Mouse (Mus musculus) embryonic fibroblast, embryonic 13.5 days (primary cell): ENCODE results near the gene Vps13d. TPM values are rescaled to one million over a fixed set of nuclear protein-coding genes. Genes with fewer than 3 reads are reported as not detected.
A peak's percentile ranks its signal among the peaks of the same experiment; 100 is the strongest.

Experiments used
- H3K27ac ChIP-seq: 2 replicates; pipeline ENCODE4 v1.5.1; 2012; ENCODE audit warnings: low read length, control low read depth, inconsistent platforms; ENCODE audit not compliant: insufficient read depth
- H3K4me1 ChIP-seq: 2 replicates; pipeline ENCODE4 v1.6.1; 2011; ENCODE audit warnings: low read length; ENCODE audit not compliant: control insufficient read depth, insufficient read depth
- H3K4me3 ChIP-seq: 2 replicates; pipeline ENCODE4 v1.5.1; 2011; ENCODE audit warnings: mild to moderate bottlenecking, control low read depth, low read length; ENCODE audit not compliant: insufficient read depth
- CTCF ChIP-seq: IDR thresholded peaks from 2 replicates; pipeline ENCODE4 v1.5.1; 2011; ENCODE audit warnings: mild to moderate bottlenecking, control low read depth, low read length, moderate library complexity, borderline replicate concordance; ENCODE audit not compliant: insufficient read depth
- POLR2A ChIP-seq: IDR thresholded peaks from 2 replicates; pipeline ENCODE4 v1.6.1; 2011; ENCODE audit warnings: low read depth, mild to moderate bottlenecking, control low read depth, low read length, moderate library complexity
- polyA plus RNA-seq: library from polyadenylated mRNA; stranded (reverse); fragments of >200 nt; gene quantifications from 2 replicates; pipeline ENCODE4 v1.2.4, GENCODE M21; 2011; ENCODE audit warnings: low read depth; ENCODE audit not compliant: missing spikeins, insufficient read length

Gene Vps13d
- polyA plus RNA-seq, 1 experiment, result 19.4 TPM

DNA sequence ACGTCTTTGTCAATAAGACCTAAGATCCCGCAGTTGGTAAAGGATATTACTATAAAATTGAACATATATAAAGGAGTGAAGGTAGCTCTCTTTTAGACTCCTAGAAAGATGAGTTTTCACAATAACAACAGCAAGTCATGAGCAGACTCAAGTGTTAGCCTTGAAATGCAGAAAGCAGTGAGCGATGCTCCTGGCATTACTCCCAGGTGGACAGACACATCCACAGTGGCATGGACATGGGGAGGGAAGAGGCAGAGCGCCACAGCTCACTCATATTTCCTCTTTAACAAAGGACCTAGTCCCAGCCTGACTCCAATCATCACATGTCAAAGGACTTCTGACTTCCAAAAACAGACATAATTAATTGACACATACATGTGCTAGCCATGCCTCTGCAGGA is 30.7 kb downstream of the Vps13d start:
- H3K27ac ChIP-seq, result no peak overlapping the region
- no peak overlapping the region for H3K4me3 ChIP-seq
- TF ChIP-seq CTCF, result no peak
- no peak for TF ChIP-seq POLR2A
- H3K4me1 ChIP-seq, result no peaks in the 10 kb centered on the region

DNA sequence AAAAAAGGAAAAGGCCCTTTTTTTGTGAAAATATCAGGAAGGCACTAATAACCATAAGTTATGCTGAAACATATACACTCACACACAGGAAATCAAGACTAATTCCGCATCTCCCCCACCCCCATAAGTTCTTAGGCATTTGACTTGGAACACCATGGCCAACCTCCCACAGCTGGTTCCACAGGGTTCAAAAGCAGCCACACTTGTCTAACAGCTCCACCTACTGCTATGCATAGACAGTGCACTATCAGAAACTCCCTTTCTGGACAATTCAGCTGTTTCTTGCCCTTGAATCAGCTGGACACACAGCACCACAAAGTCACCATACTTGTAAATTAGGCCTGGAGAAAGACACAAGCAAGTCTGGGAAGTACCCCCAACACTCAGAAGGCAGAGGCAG is 33.6 kb downstream of the Vps13d start:
- no peak for TF ChIP-seq POLR2A
- 0 out of 2 replicates have a peak, but pooled peaks have one; percentile 5 for TF ChIP-seq CTCF
- Histone ChIP-seq H3K4me3 (no peak overlapping the region), H3K4me1 (no peaks in the 10 kb centered on the region), H3K27ac (no peak overlapping the region)

DNA sequence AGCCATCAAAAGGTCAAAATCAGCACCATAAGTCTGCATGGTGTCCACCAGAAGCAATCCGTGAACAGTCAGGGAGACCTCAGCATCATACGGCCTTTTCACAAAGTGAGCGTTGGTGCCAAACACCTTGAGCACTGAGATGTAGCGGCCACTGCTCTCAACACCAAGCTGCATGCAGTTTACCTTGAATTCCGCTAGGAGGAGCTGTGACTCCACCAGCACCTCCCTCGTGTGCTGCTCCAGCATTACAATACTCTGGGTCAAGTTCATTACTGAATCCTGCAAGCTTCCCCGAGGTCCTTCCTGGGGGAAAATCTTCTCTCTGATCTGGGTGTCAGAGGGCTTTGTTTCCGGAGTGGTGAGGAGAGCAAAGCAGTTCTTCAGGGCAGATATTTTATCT is 38.8 kb downstream of the Vps13d start:
- H3K4me1 ChIP-seq, result no peaks in the 10 kb centered on the region
- TF ChIP-seq POLR2A, result no peak
- TF ChIP-seq CTCF, result peak; percentile 94

DNA sequence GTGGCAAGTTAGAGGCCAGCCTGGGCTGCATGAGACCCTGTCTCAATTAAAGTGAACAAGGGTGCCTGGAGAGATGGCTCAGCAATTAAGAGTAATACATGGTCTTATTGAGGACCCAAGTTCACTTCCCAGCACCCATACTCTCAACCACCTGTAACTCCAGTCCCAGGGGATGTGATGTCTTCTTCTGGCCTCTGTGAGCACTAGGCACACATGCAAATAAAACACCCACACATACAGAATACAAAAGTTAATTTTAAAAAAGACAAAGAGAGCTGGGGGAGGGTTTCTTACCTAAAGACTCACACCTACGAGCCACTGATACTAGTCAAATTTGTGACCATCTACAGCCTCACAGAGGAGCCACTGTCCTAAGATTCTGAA is 43.7 kb downstream of the Vps13d start:
- TF ChIP-seq POLR2A (no peak), CTCF (no peak)
- no peaks in the 10 kb centered on the region for H3K4me1 ChIP-seq
- no peak overlapping the region for H3K4me3 ChIP-seq
- no peak overlapping the region for H3K27ac ChIP-seq

More for the DNA sequence above, 38.8 kb downstream of the Vps13d start:
- Histone ChIP-seq H3K4me3 (no peak overlapping the region), H3K27ac (no peak overlapping the region)

DNA sequence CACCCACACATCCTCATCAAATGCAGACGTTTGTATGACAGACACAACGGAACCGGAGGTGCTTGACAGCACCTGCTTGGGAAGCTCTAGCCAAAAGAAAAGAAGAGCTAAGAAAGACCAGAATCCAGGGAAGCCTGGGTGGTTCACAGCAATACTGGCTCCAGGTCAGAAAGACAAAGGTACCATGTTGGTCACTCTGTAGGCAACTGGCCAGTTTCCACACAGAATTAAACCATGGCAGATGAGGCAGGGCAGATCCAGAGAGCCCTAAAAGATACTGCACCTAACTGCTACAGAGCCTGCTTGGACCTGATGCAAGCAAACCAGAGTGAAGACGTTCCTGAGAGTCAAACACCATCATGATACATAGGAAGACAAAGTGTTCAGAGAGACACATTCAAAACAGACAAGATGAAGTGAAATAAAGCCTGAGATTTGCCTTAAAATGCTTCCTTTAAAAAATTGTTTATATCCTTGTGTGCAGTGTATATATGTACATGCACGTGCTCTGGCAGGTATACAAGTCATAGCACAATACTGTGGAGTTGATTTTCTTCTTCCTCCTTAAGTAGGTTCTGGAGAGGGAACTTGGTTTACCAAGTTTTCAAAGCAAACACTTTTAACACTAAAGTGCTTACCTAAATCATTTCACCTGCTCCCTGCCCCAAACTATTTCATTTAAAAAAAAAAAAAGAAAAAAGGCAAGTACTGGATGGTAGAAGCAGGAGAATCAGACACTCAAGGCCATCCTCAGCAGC is 44.3 kb downstream of the Vps13d start:
- no peak for TF ChIP-seq CTCF
- TF ChIP-seq POLR2A, result no peak
- H3K4me1 ChIP-seq, result no peaks in the 10 kb centered on the region
- no peak overlapping the region for H3K27ac ChIP-seq
- H3K4me3 ChIP-seq, result no peak overlapping the region

DNA sequence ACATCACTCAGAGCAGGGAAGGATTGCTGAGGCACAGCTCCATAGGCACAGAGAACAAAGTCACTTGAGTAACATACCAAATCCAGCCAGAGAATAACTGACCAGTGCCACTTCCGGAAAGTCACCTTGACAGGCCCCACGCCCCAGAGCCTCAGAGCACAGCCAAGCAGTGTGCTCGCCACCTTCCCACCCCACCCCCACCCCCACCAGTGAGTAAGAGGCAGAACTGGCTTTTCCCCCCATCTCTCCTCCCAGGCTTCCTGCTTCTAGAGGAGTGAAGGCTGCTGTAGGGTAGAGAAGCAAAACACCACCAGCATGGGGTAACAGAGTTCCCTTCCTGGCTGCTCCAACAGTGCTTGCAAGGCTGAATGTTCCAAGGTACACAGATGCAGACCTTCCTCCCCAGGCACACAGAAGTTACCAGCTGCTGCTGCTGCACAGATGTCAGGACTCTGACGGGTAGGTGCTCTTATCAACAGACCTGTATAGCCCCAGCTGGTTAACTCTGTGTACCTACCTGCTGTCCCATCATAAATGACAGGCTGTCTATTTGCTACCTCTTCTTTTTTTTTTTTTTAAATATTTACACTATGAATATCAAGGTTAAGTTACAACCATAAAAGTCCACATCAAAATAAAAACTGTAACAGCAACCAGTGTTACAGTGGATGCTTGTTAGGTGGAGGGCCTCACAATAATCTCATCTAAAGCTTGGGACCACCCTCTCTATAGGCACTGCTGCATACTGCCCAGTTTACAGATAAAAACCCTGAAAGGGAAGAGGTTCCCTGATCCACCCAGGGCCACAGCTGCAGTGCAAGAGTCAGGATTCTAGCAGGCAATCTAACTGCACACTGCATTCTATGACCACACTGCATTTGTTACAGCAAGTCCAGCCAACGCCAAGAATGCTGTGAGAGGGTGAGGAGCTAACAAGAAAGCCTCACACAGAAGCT is 47.5 kb downstream of the Vps13d start:
- H3K27ac ChIP-seq, result no peak overlapping the region
- no peak overlapping the region for H3K4me3 ChIP-seq
- H3K4me1 ChIP-seq, result no peaks in the 10 kb centered on the region
- TF ChIP-seq POLR2A (no peak), CTCF (no peak)

DNA sequence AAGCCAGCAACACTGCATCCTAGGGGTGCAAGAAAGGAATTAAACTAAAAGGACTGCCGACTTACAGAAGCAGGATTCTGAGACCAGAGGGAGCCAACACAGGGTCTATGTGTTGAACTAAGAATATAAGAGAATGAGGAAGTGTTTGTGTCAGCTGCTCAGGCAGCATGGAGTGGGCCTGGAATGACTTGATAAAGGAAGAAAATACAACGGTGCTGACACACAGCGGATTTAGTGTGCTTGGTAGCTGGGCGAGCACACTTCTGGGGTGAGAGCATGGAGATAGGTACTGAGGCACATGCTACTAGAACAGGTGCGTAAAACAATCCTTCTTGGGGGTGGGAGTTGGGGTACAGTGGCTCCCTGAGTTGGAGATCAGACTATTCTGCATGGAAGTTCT is 51.3 kb downstream of the Vps13d start:
- no peak for TF ChIP-seq CTCF
- no peak for TF ChIP-seq POLR2A
- Histone ChIP-seq H3K27ac (no peak overlapping the region), H3K4me3 (no peak overlapping the region), H3K4me1 (no peaks in the 10 kb centered on the region)

DNA sequence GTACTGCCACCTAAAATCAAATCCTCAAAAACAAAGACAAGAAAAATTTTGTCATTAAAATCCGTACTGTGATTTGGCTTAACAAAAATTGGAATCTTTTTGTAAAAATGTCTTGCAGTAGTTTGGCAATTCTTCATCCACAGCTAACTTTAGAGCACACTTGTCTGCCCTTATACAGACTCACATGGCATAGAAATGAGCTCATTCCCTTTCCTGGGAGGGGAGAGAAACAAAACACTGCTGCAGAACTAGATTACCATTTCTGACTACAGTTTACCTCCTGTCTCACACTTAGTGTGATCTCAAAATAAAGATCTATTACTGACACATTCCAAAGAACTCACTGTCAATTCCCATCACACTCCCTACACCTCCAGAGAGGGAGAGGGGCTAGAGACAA is 58.1 kb downstream of the Vps13d start:
- no peak for TF ChIP-seq CTCF
- no peak for TF ChIP-seq POLR2A
- no peaks in the 10 kb centered on the region for H3K4me1 ChIP-seq
- no peak overlapping the region for H3K27ac ChIP-seq
- H3K4me3 ChIP-seq, result no peak overlapping the region

DNA sequence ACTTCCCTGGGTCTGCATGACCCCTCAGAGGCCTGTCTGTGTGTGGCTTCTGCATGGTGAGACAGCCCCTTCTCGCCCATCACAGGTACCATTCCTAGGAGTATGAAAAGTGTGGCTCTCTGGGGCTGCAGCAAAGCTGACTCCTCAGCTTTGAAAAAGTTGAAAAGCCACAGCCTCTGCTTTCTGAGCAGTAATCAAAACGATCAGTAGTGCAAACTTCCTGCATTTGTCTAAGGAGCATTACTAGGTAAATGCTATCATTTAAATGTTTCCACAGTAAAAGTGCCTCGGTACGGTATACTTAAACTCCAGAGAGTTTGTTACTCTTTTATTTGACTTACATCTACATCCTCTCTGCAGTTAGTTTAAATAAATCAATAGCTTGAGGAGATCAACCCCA is 59.3 kb downstream of the Vps13d start:
- Histone ChIP-seq H3K4me3 (no peak overlapping the region), H3K27ac (no peak overlapping the region), H3K4me1 (no peaks in the 10 kb centered on the region)
- TF ChIP-seq POLR2A (no peak), CTCF (no peak)

DNA sequence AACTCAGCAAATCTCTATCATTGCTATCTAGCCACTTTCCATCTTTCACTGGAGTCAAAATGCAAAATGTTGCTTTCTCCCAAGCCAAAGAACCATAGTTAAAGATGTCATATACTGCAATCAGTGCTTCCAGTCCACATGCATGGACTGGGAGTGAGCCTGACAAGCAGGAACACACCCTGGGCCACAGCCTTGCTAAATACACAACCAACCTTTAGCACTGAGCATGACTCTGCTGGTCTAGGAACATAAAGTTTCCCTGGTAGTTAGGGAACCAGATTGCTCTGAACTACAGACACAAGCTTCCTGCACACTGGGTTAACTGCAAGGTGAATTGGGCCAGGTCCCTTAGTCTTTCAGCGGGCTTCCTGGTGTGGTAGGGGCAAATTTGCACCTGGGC is 64.0 kb downstream of the Vps13d start:
- Histone ChIP-seq H3K27ac (peak overlapping the region; percentile 29; the same call in 1 of the 2 replicates), H3K4me1 (no peaks in the 10 kb centered on the region), H3K4me3 (no peak overlapping the region)
- TF ChIP-seq POLR2A (no peak), CTCF (no peak)
